Mouse (Mus musculus) stomach, embryonic 14.5 days (tissue): ENCODE measurements around the gene Gpd1. TPM values are rescaled to one million over a fixed set of nuclear protein-coding genes. Genes with fewer than 3 reads are reported as not detected.
A peak's percentile ranks its signal among the peaks of the same experiment; 100 is the strongest.

Source experiments
- ATAC-seq: fragments of 200-750 bp; cut with Nextera tagmentation; 2 replicates; pipeline ENCODE4 v1.8.0; 2017; ENCODE audit warnings: low read depth, moderate TSS enrichment; ENCODE audit not compliant: insufficient number of reproducible peaks, insufficient read depth, low FRiP score
- H3K27ac ChIP-seq: fragments of 300-500 bp; sonication (generic); 2 replicates; pipeline ENCODE4 v1.5.1; 2014; ENCODE audit warnings: mild to moderate bottlenecking, low read length, moderate library complexity, mixed read lengths
- H3K27me3 ChIP-seq: fragments of 300-500 bp; sonication (generic); 2 replicates; pipeline ENCODE4 v1.6.1; 2014; ENCODE audit warnings: low read length, control low read depth, mixed read lengths; ENCODE audit not compliant: control insufficient read depth, insufficient read depth
- H3K36me3 ChIP-seq: fragments of 300-500 bp; sonication (generic); 2 replicates; pipeline ENCODE4 v1.6.1; 2014; ENCODE audit warnings: mild to moderate bottlenecking, control low read depth, low read length, moderate library complexity, mixed read lengths; ENCODE audit not compliant: control insufficient read depth, insufficient read depth
- H3K4me1 ChIP-seq: fragments of 300-500 bp; sonication (generic); 2 replicates; pipeline ENCODE4 v1.6.1; 2014; ENCODE audit warnings: low read length, control low read depth, mixed read lengths; ENCODE audit not compliant: control insufficient read depth, insufficient read depth
- H3K4me2 ChIP-seq: fragments of 300-500 bp; sonication (generic); replicated peaks from 2 replicates; pipeline ENCODE4 v1.6.1; 2014; ENCODE audit warnings: low read depth, low read length, control low read depth
- H3K4me3 ChIP-seq: fragments of 300-500 bp; sonication (generic); 2 replicates; pipeline ENCODE4 v1.5.1; 2014; ENCODE audit warnings: low read depth, low read length, control low read depth
- H3K9ac ChIP-seq: fragments of 300-500 bp; sonication (generic); replicated peaks from 2 replicates; pipeline ENCODE4 v1.6.1; 2014; ENCODE audit warnings: low read depth, mild to moderate bottlenecking, control low read depth, low read length, moderate library complexity, mixed read lengths
- H3K9me3 ChIP-seq: fragments of 300-500 bp; sonication (generic); 2 replicates; pipeline ENCODE4 v1.6.1; 2016; ENCODE audit warnings: low read depth, low read length, control low read depth; ENCODE audit not compliant: control insufficient read depth
- WGBS: fragments of 180-500 bp; shearing (Covaris S2); extraction: QIAGEN DNeasy Blood & Tissue Kit; methylation state at CpG from one replicate; pipeline ENCODE4 v1.1.7; 2014; 5-methylcytosine and 5-hydroxymethylcytosine counted together
- polyA plus RNA-seq: library from polyadenylated mRNA; unstranded; fragments of >200 nt; fragmentation: Nextera tagmentation; extraction: Ambion mirVana; gene quantifications from 2 replicates; pipeline ENCODE4 v1.2.1, GENCODE M21; 2014

Gpd1 gene
- polyA plus RNA-seq, 1 experiment from 2014 or later, result 0.20 TPM

DNA sequence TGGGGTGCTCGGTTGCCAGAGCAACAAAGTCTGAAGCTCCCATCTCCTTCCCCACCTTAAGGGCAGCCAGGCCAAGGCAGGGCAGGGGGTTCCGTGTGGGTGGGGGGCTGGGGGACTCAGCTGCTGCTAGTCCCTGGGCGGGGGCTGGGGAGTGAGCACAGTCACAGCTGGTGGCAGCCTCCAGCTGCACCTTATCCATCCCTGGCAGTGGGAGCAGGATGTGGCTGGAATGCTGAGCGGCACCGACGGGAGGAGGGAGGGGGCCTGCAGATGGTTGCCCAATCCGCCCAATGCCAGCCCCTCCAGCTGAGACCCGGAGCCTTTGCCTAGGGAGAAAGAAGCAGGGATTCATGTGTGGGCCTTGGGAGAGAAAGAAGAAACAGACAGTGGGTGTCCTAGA is 40.2 kb upstream of the Gpd1 start:
- Histone ChIP-seq H3K9me3 (no peaks in the 10 kb centered on the region), H3K27ac (no peak overlapping the region), H3K4me2 (no peak overlapping the region), H3K27me3 (0 out of 2 replicates have a peak, but pooled peaks cover 9% of the 10 kb centered on the region), H3K4me3 (no peak overlapping the region), H3K4me1 (0 out of 2 replicates have a peak, but pooled peaks cover 4% of the 10 kb centered on the region), H3K36me3 (no peaks in the 10 kb centered on the region), H3K9ac (no peak overlapping the region)
- no peak for ATAC-seq
- 36% methylated on average over 8 of the region's 8 CpGs for WGBS

DNA sequence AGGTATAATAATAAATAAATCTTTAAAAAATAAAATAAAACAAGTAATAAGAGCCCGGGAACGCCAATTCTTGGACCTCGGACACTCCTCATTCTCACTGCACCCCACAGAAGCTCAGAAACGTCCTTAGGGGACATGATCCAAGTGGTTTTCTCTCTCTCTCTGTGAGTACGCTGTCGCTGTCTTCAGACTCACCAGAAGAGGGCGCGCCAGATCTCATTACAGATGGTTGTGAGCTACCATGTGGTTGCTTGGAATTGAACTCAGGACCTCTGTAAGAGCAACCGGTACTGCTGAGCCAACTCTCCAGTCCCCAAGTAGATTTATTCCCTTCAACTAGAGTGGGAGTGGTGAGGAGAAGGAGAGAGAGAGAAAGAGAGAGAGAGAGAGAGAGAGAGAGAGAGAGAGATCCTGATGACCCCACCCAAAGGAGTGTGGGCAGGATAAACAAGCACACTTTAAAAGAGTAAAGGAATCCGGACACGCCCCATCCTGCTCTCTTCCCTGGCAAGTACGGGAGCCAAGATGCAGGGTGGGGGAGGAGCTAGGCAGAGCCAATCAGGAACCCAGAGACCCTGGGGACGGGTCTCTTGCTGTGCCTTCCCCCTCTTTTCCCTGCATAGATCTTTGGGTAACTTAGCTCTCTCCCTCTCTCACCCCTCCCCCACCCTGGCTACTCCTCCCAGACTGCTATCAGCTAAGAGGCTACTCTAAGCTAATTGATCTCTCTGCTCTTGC is 39.1 kb upstream of the Gpd1 start:
- Histone ChIP-seq H3K27ac (no peak overlapping the region), H3K9ac (no peak overlapping the region), H3K27me3 (0 out of 2 replicates have a peak, but pooled peaks cover 3% of the 10 kb centered on the region), H3K9me3 (no peaks in the 10 kb centered on the region), H3K36me3 (no peaks in the 10 kb centered on the region), H3K4me1 (0 out of 2 replicates have a peak, but pooled peaks cover 4% of the 10 kb centered on the region), H3K4me2 (no peak overlapping the region), H3K4me3 (no peak overlapping the region)
- 15% methylated on average over 13 of the region's 13 CpGs for WGBS
- ATAC-seq, result peak; percentile 54; the same call in 1 of the 2 replicates

DNA sequence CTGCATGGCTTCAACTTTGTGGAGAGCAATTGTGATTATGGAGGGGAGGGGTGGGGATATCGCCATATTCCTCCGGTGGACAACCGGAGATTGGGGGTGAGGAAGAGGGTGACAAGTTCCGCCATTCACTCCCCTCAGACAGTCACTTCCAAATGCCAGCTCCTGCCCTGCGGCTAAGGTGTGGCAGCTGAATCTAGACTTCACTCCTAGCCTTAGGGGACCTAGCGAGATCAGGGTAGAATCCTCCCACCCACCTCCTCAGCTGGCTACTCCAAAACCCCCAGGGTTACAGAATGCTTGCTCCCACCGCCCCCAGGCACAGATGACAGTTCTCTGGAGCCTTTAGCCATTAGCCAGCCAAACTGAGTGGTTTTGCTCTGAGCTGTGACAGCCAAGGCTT is 38.3 kb upstream of the Gpd1 start:
- Histone ChIP-seq H3K36me3 (no peaks in the 10 kb centered on the region), H3K9ac (no peak overlapping the region), H3K27me3 (0 out of 2 replicates have a peak, but pooled peaks cover 3% of the 10 kb centered on the region), H3K27ac (no peak overlapping the region), H3K4me2 (no peak overlapping the region), H3K4me1 (0 out of 2 replicates have a peak, but pooled peaks cover 4% of the 10 kb centered on the region), H3K9me3 (no peaks in the 10 kb centered on the region), H3K4me3 (no peak overlapping the region)
- WGBS, result 54% methylated on average over 7 of the region's 7 CpGs
- no peak for ATAC-seq

DNA sequence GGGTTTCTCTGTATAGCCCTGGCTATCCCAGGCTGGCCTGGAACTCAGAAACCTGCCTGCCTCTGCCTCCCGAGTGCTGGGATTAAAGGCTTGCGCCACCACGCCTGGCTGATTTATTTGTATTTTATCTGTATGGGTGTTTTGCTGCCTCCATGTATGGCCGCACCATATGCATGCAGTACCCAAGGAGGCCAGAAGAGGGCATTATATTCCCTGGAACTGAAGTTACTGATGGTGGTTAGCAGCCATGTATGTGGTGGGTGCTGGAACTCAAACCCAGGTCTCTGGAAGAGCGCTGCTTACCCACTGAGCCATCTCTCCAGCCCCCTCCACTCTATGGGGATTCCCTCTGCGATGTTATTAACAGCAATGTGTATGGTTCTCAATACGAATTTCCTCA is 34.4 kb upstream of the Gpd1 start:
- H3K9me3 ChIP-seq, result no peaks in the 10 kb centered on the region
- H3K9ac ChIP-seq, result no peak overlapping the region
- 91% methylated on average over 7 of the region's 7 CpGs for WGBS
- no peak overlapping the region for H3K4me3 ChIP-seq
- no peak for ATAC-seq
- H3K27me3 ChIP-seq, result no peaks in the 10 kb centered on the region
- H3K4me1 ChIP-seq, result 0 out of 2 replicates have a peak, but pooled peaks cover 4% of the 10 kb centered on the region
- no peaks in the 10 kb centered on the region for H3K36me3 ChIP-seq
- no peak overlapping the region for H3K4me2 ChIP-seq
- no peak overlapping the region for H3K27ac ChIP-seq

- H3K4me1 ChIP-seq, result no peaks in the 10 kb centered on the region
- H3K27ac ChIP-seq, result no peak overlapping the region
- no peak overlapping the region for H3K4me3 ChIP-seq
- WGBS, result 90% methylated on average over 5 of the region's 5 CpGs
- no peaks in the 10 kb centered on the region for H3K36me3 ChIP-seq
- no peaks in the 10 kb centered on the region for H3K27me3 ChIP-seq
- no peak overlapping the region for H3K9ac ChIP-seq
- H3K9me3 ChIP-seq, result no peaks in the 10 kb centered on the region
- H3K4me2 ChIP-seq, result no peak overlapping the region
- ATAC-seq, result no peak
Observed at GRCm38 (mm10) chr15:99684156-99684555, 33.2 kb upstream of the Gpd1 start.

DNA sequence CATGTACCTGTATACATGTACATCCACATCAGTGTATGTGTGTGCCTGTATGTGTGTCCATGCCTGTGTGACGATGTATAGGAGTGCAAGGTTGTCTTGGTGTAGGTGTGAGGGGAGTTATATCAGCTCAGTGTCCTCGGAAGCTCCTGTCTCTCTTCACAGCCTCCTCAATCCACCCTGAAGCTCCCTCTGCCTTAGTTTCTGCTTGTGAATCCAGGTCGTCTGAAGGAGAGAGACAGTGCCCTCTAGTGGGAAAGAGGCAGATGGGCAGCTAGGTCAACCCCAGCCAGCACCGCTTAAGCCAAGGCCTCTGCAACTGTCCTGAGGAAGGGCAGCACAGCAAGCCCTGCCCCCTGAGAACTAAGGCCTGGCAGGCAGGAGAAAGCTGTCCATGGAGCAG is 28.6 kb upstream of the Gpd1 start:
- H3K9me3 ChIP-seq, result no peaks in the 10 kb centered on the region
- ATAC-seq, result 0 out of 2 replicates have a peak, but pooled peaks have one; percentile 33

GRCm38 (mm10) chr15:99690924-99691323 is 26.4 kb upstream of the Gpd1 start:
- WGBS, result 17% methylated on average over 4 of the region's 4 CpGs
- no peak overlapping the region for H3K4me3 ChIP-seq
- no peak for ATAC-seq
- no peak overlapping the region for H3K4me2 ChIP-seq
- H3K9ac ChIP-seq, result no peak overlapping the region
- no peaks in the 10 kb centered on the region for H3K36me3 ChIP-seq
- no peaks in the 10 kb centered on the region for H3K4me1 ChIP-seq
- no peaks in the 10 kb centered on the region for H3K9me3 ChIP-seq
- H3K27me3 ChIP-seq, result no peaks in the 10 kb centered on the region
- no peak overlapping the region for H3K27ac ChIP-seq

More for the DNA sequence above, 28.6 kb upstream of the Gpd1 start:
- H3K27me3 ChIP-seq, result no peaks in the 10 kb centered on the region
- no peaks in the 10 kb centered on the region for H3K4me1 ChIP-seq
- no peak overlapping the region for H3K27ac ChIP-seq
- H3K36me3 ChIP-seq, result no peaks in the 10 kb centered on the region
- no peak overlapping the region for H3K4me2 ChIP-seq
- H3K9ac ChIP-seq, result no peak overlapping the region
- no peak overlapping the region for H3K4me3 ChIP-seq
- 3% methylated on average over 4 of the region's 4 CpGs for WGBS

- Histone ChIP-seq H3K4me2 (no peak overlapping the region), H3K9me3 (no peaks in the 10 kb centered on the region), H3K27me3 (no peaks in the 10 kb centered on the region), H3K4me3 (no peak overlapping the region), H3K36me3 (no peaks in the 10 kb centered on the region), H3K9ac (no peak overlapping the region), H3K27ac (no peak overlapping the region), H3K4me1 (no peaks in the 10 kb centered on the region)
- no peak for ATAC-seq
- 41% methylated on average over 9 of the region's 9 CpGs for WGBS
Observed at GRCm38 (mm10) chr15:99691976-99692375, 25.3 kb upstream of the Gpd1 start.
